Mouse (Mus musculus) olfactory bulb, adult 2 months (tissue): ENCODE results near the gene Tbc1d10a.

Experiments
- CTCF ChIP-seq: fragments of 200-500 bp; IDR thresholded peaks from 2 replicates; pipeline ENCODE4 v1.5.1; 2012; ENCODE audit warnings: low read depth, mild to moderate bottlenecking, low read length, moderate library complexity; ENCODE audit not compliant: insufficient read depth
- POLR2A ChIP-seq: fragments of 200-500 bp; IDR thresholded peaks from 2 replicates; pipeline ENCODE4 v1.6.1; 2012; ENCODE audit warnings: mild to moderate bottlenecking, low read depth, low read length, moderate library complexity; ENCODE audit not compliant: insufficient read depth

GRCm38 (mm10) chr11:4235665-4236545, 49.3 kb downstream of the Tbc1d10a start, which contains the start of gene Osm:
- TF ChIP-seq CTCF (no peak), POLR2A (no peak)
